In the genomic region with DNA sequence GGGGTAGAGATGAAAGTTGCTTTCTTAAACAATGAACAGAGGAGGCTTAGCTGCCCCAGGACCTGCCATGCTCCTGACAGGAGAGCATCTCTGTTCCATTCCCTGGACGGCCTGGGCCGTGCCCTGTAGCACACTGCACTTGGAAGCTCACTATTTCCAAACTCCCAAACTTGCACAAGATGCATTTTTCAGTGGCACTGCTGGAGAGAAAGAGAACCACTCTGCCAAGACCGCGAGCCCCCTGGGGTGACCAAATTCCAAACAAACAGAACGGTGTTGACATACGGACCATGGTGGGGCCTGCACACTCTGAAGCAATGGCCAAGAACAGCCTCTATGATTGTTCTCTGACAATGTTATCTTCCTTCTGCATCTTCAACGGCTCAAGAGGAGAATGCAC, we compare ENCODE assay signal across 14 mouse cellular contexts. TPM values are rescaled to one million over a fixed set of nuclear protein-coding genes. Genes with fewer than 3 reads are reported as not detected.
DNase-seq lines count a peak whose midpoint lies in the region; ATAC-seq and TF ChIP-seq lines count a peak whose summit lies in the region.
"Had no signal": no experiment of that assay in that cellular context is flagged by ENCODE, and none has a peak within 500 bp of the region (broad histone marks: within the 10 kb centered on the region; RNA-seq: fewer than 3 reads in every experiment).

No protein-coding gene starts in this region.

- no peak for TF ChIP-seq CTCF in lung, adult 2 months (IDR thresholded peaks at IDR 0.05; ENCODE audit: insufficient read depth, low read length)

- intact Hi-C loops in left cerebral cortex, postnatal 25 days (cut with DNase I) = no loop called here

- H3K4me1 ChIP-seq in lung, adult 2 months (ENCODE audit: control insufficient read depth, insufficient read depth, low read length) = no peaks in the 10 kb centered on the region

- peak; percentile 18 to 20 for DNase-seq in cerebellum, postnatal 25 days
- peak; percentile 20 to 37 for DNase-seq in lung, adult 18-20 months
- DNase-seq in lung, adult 2 months = no peak
- peak; percentile 96 for DNase-seq in fat pad, adult 2 months (ENCODE audit: extremely low read depth, low read depth, low spot score)
- DNase-seq in lung, postnatal 4 days = peak; percentile 43 to 78
- DNase-seq in left cerebral cortex, postnatal 25 days (ENCODE audit: low spot score in 2 of 2) = no peak
- DNase-seq: gastrocnemius, postnatal 10 days; heart, postnatal 4 days; right cerebral cortex, postnatal 4 days had no signal

- no peak for ATAC-seq in cerebellum, adult (ENCODE audit: insufficient number of reproducible peaks, low FRiP score, low TSS enrichment)
- ATAC-seq in monocyte, adult 5-6 weeks (replicated peaks; ENCODE audit: insufficient number of reproducible peaks, low FRiP score, low TSS enrichment, poor library complexity, severe bottlenecking) = no peak
- ATAC-seq: forebrain, embryonic 16.5 days had no signal

- 26% methylated on average over 7 of the region's 7 CpGs for WGBS in lung, adult 2 months

- TF ChIP-seq POLR2A in lung, adult 2 months (IDR thresholded peaks at IDR 0.05; ENCODE audit: borderline replicate concordance, extremely low read depth, low read depth, low read length) = no peak

- no peak overlapping the region for H3K4me3 ChIP-seq in lung, adult 2 months (replicated peaks; ENCODE audit: extremely low read depth, low read depth, low read length)
- H3K4me3 ChIP-seq: heart, embryonic 12.5 days had no signal

RNA-seq across cellular contexts. Expression of a gene that starts 25.1 kb away (rescaled TPM):
- polyA plus RNA-seq in lung, adult 2 months (2012; rRNA removed) = 11.6 and 14.1 TPM in 2 replicates
- 100 to 1,000 TPM; 105 to 106 TPM for total RNA-seq in left cerebral cortex, postnatal 25 days (2021)
- total RNA-seq in monocyte, adult 5-6 weeks (2017) = 1.2 TPM in 1 of 3 replicates, not detected in the others
- total RNA-seq: megakaryocyte-erythroid progenitor cell, adult 5-6 weeks had no signal

Comparison
In these comparisons a context has a peak if more than half of its experiments do, and no peak if none do; other contexts are left out.
1. DNase-seq: peak in cerebellum, postnatal 25 days (2 of 2), lung, adult 18-20 months (2 of 2), fat pad, adult 2 months (single experiment) and lung, postnatal 4 days (2 of 2); none in lung, adult 2 months (single experiment) and left cerebral cortex, postnatal 25 days (0 of 2).
2. RNA of a gene that starts 25.1 kb away (total RNA-seq): 105 to 106 TPM in left cerebral cortex, postnatal 25 days; 1.2 TPM in monocyte, adult 5-6 weeks; every median in the first group is over 10 times any median in the second.